Mouse (Mus musculus) myocyte (in vitro differentiated cells): ENCODE results near the gene Epb41. TPM values are rescaled to one million over a fixed set of nuclear protein-coding genes. Genes with fewer than 3 reads are reported as not detected.

Experiments
- H3K27me3 ChIP-seq: one replicate; pipeline ENCODE4 v1.6.1; 2011; ENCODE audit not compliant: control insufficient read depth, insufficient read depth, insufficient read length
- H3K36me3 ChIP-seq: one replicate; pipeline ENCODE4 v1.6.1; 2011; ENCODE audit not compliant: control insufficient read depth, insufficient read depth
- H3K4me2 ChIP-seq: one replicate; pipeline ENCODE4 v1.6.1; 2011; ENCODE audit warnings: low read depth, control low read depth
- H3K4me3 ChIP-seq: one replicate; pipeline ENCODE4 v1.5.1; 2011; ENCODE audit warnings: mild to moderate bottlenecking, control low read depth, moderate library complexity
- H3K79me2 ChIP-seq: one replicate; pipeline ENCODE4 v1.6.1; 2011; ENCODE audit not compliant: control insufficient read depth, insufficient read depth
- H3ac ChIP-seq: one replicate; pipeline ENCODE4 v1.6.1; 2011; ENCODE audit not compliant: control insufficient read depth, insufficient read length
- CEBPB ChIP-seq: IDR thresholded peaks from 2 replicates; pipeline ENCODE4 v1.6.1; 2011; ENCODE audit warnings: mild to moderate bottlenecking, moderate library complexity; ENCODE audit not compliant: poor library complexity, insufficient read depth, severe bottlenecking
- E2F4 ChIP-seq: IDR thresholded peaks from one replicate; pipeline ENCODE4 v1.6.1; 2011; ENCODE audit warnings: mild to moderate bottlenecking, control low read depth, moderate library complexity; ENCODE audit not compliant: insufficient read depth
- MAX ChIP-seq: IDR thresholded peaks from one replicate; pipeline ENCODE4 v1.6.1; 2011; ENCODE audit warnings: low read depth, mild to moderate bottlenecking, control low read depth
- MYOD1 ChIP-seq, 3 experiments: IDR thresholded peaks; one replicate each; pipeline ENCODE4 v1.6.1; 2011; ENCODE audit warnings: control low read depth in 2 of 3, low read depth in 2 of 3, mild to moderate bottlenecking in 2 of 3, moderate library complexity in 1 of 3; ENCODE audit not compliant: insufficient read length in 2 of 3, control insufficient read depth in 1 of 3
- MYOG ChIP-seq, 3 experiments: IDR thresholded peaks; one replicate each; pipeline ENCODE4 v1.6.1; 2011; ENCODE audit warnings: control low read depth in 2 of 3, low read depth in 2 of 3, mild to moderate bottlenecking in 2 of 3; ENCODE audit not compliant: insufficient read length in 2 of 3, control insufficient read depth in 1 of 3, insufficient read depth in 1 of 3
- POLR2A ChIP-seq: IDR thresholded peaks from one replicate; pipeline ENCODE4 v1.6.1; 2011; ENCODE audit warnings: low read depth, mild to moderate bottlenecking, control low read depth, moderate library complexity; ENCODE audit not compliant: insufficient read length
- POLR2AphosphoS2 ChIP-seq: IDR thresholded peaks from one replicate; pipeline ENCODE4 v1.6.1; 2011; ENCODE audit warnings: low read depth, control low read depth; ENCODE audit not compliant: insufficient read length
- REST ChIP-seq: IDR thresholded peaks from one replicate; pipeline ENCODE4 v1.6.1; 2011; ENCODE audit warnings: mild to moderate bottlenecking, control low read depth, moderate library complexity; ENCODE audit not compliant: insufficient read depth, insufficient read length
- SRF ChIP-seq: IDR thresholded peaks from one replicate; pipeline ENCODE4 v1.6.1; 2011; ENCODE audit warnings: low read depth; ENCODE audit not compliant: control insufficient read depth, insufficient read length
- TCF12 ChIP-seq: IDR thresholded peaks from one replicate; pipeline ENCODE4 v1.6.1; 2011; ENCODE audit warnings: mild to moderate bottlenecking, control low read depth; ENCODE audit not compliant: poor library complexity, insufficient read depth, severe bottlenecking
- TCF3 ChIP-seq: IDR thresholded peaks from one replicate; pipeline ENCODE4 v1.6.1; 2011; ENCODE audit warnings: low read depth, control low read depth; ENCODE audit not compliant: insufficient read length
- USF1 ChIP-seq: IDR thresholded peaks from one replicate; pipeline ENCODE4 v1.6.1; 2011; ENCODE audit warnings: low read depth, mild to moderate bottlenecking, control low read depth, moderate library complexity
- polyA plus RNA-seq: library from polyadenylated mRNA; unstranded; fragments of >200 nt; fragmentation: generic; extraction: Trizol; gene quantifications from one replicate; pipeline ENCODE4 v1.2.1, GENCODE M21; 2012; ENCODE audit warnings: missing spikeins

The Epb41 gene
- polyA plus RNA-seq, 1 experiment, result 4.8 TPM

DNA sequence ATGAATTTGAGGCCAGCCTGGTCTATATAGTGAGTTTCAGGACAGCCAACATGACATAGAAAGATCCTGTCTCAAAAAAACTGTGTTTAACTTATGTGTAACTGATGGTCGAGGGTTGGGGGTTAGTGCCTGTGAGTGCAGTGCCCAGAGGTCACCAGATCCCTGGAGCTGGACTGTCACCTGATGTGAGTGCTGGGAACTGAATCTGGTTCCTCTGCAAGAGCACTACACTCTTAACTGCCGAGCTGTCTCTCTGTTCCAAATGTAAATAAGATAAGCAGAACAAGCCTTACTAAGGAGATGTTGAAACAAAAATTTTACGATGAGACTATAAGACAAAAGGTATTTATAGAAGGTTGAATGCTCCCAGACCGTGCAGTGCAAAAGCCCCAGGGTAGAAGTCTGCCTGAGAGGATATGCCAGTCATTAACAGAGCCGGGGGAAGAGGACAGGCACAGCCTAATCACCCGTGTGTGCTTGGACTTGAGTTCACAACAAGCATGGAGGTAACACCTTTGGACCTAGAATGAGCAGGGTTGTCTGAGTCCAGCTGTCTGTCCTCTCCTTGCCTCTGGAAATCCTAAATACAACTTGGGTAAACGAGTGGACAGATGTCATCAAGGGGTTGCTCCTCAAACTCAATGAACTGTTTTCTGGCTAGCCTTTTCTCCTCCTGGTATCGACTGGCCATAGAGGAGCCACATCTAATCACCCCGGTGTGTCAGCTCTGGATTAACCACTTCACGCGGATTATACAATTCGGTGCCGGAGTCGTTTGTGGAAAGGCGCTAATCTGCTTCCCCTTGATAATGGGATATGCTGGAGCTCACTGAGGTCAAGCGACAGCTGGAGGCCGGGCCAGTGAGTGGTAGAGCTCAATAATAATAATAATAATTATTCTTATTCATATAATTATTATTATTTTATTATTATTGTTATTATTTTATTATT is 11.9 kb downstream of the Epb41 start:
- Histone ChIP-seq H3K36me3 (no peaks in the 10 kb centered on the region), H3K79me2 (no peaks in the 10 kb centered on the region), H3K27me3 (peaks cover 3% of the 10 kb centered on the region), H3ac (no peak overlapping the region), H3K4me3 (no peak overlapping the region), H3K4me2 (no peak overlapping the region)
- no peak for TF ChIP-seq REST
- TF ChIP-seq TCF3, result no peak
- TF ChIP-seq MYOG (IDR thresholded peaks at IDR 0.05; ENCODE audit: control insufficient read depth in 1 of 3, insufficient read depth in 1 of 3, insufficient read length in 2 of 3, low read depth in 2 of 3), result no peak
- TF ChIP-seq POLR2AphosphoS2, result no peak
- no peak for TF ChIP-seq CEBPB

DNA sequence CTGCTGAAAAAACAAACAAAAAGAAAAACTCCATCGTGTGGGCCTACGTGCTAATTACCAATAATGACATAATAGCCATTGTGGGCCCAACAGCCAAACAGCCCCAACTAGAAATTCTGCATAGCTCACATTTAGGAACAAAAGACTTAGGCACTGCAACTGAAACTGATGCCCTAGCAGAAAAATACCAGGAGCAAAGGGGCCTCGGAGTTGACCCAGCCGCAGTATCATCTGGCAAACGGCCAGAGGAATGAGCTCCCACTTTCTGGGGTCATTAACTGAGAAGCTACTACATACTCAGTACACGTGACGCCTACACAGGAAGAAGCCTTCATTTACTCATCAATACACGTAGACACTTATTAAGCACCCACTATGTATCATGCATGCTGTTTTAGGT is 12.8 kb downstream of the Epb41 start:
- H3K4me3 ChIP-seq, result no peak overlapping the region
- TF ChIP-seq MAX, result no peak
- TF ChIP-seq E2F4, result no peak
- TF ChIP-seq POLR2A, result no peak
- TF ChIP-seq POLR2AphosphoS2, result no peak
- no peak for TF ChIP-seq TCF12
- no peak for TF ChIP-seq CEBPB
- no peak for TF ChIP-seq TCF3
- no peak for TF ChIP-seq USF1
- TF ChIP-seq SRF, result no peak
- no peak for TF ChIP-seq MYOG (IDR thresholded peaks at IDR 0.05; ENCODE audit: control insufficient read depth in 1 of 3, insufficient read depth in 1 of 3, insufficient read length in 2 of 3, low read depth in 2 of 3)
- no peak for TF ChIP-seq REST
- no peak for TF ChIP-seq MYOD1 (IDR thresholded peaks at IDR 0.05; ENCODE audit: control insufficient read depth in 1 of 3, insufficient read length in 2 of 3, low read depth in 2 of 3)
- no peaks in the 10 kb centered on the region for H3K79me2 ChIP-seq
- H3ac ChIP-seq, result no peak overlapping the region
- H3K36me3 ChIP-seq, result no peaks in the 10 kb centered on the region
- H3K4me2 ChIP-seq, result no peak overlapping the region
- peaks cover 3% of the 10 kb centered on the region for H3K27me3 ChIP-seq

DNA sequence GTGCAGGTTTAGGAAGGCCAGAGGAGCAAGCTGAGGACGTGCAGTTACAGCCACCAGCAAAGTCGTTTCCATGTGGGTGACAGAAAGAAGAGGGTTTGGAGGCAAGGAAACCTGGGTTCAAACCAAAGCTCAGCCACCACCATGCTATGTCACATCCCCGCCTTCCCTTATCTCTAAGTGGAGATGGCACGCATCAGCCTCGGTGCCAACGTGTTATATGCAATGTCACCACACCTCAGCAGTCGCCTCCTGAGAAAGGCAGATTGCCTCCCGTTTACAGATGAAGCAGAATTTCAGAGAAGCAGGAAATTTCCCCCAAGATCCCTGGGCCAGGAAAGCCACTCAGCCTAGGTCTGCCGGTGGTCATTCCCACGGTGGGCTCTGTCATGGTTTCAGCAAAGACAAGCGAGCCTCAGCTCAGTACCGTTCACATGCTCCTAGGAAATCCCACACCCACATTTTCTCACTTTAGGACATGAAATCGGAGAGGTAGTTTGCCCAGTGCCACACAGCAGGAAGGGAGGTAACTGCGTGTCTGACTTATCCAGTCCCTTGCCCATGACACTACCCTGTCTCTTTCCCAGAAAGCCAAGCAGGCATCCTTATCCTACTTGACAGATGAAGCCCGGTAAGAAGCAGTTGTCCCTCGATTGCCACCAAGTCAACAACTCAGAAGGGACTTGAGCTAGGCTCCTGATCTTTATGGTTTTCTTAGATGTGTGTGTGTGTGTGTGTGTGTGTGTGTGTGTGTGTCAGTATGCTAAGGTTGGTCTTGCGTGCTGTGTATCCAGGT is 14.9 kb downstream of the Epb41 start:
- TF ChIP-seq POLR2A, result no peak
- no peak for TF ChIP-seq SRF
- TF ChIP-seq USF1, result no peak
- TF ChIP-seq TCF3, result no peak
- TF ChIP-seq REST, result no peak
- TF ChIP-seq MYOD1 (IDR thresholded peaks at IDR 0.05; ENCODE audit: control insufficient read depth in 1 of 3, insufficient read length in 2 of 3, low read depth in 2 of 3), result no peak
- no peak for TF ChIP-seq MYOG (IDR thresholded peaks at IDR 0.05; ENCODE audit: control insufficient read depth in 1 of 3, insufficient read depth in 1 of 3, insufficient read length in 2 of 3, low read depth in 2 of 3)
- TF ChIP-seq E2F4, result no peak
- TF ChIP-seq CEBPB, result no peak

DNA sequence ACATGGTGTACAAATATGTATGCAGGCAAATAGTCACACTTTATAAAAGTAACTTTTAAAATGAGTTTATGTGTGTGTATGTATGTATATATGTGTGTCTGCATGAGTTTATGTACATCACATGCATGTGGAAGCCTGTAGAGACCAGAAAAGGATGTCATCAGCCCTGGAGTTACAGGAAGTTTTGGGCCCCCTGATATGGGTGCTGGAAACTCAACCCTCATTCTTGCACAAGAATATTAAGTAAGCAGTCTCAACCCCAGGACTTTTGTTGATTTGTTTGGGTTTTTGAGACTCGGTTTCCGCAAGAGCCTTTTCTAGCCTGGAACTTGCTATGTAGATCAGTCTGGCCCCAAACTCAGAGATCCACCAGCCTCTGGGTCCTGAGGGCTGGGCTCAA is 15.6 kb downstream of the Epb41 start:
- TF ChIP-seq POLR2AphosphoS2 (no peak), REST (no peak), CEBPB (no peak), MYOD1 (IDR thresholded peaks at IDR 0.05; ENCODE audit: control insufficient read depth in 1 of 3, insufficient read length in 2 of 3, low read depth in 2 of 3) (no peak), E2F4 (no peak), USF1 (no peak), MAX (no peak), SRF (no peak), TCF12 (no peak), POLR2A (no peak), TCF3 (no peak), MYOG (IDR thresholded peaks at IDR 0.05; ENCODE audit: control insufficient read depth in 1 of 3, insufficient read depth in 1 of 3, insufficient read length in 2 of 3, low read depth in 2 of 3) (no peak)
- Histone ChIP-seq H3ac (no peak overlapping the region), H3K4me3 (no peak overlapping the region), H3K36me3 (no peaks in the 10 kb centered on the region), H3K79me2 (no peaks in the 10 kb centered on the region), H3K27me3 (peaks cover 3% of the 10 kb centered on the region), H3K4me2 (no peak overlapping the region)

More for the DNA sequence above, 14.9 kb downstream of the Epb41 start:
- H3K79me2 ChIP-seq, result no peaks in the 10 kb centered on the region
- H3K4me3 ChIP-seq, result no peak overlapping the region
- no peak overlapping the region for H3ac ChIP-seq
- H3K36me3 ChIP-seq, result no peaks in the 10 kb centered on the region
- H3K27me3 ChIP-seq, result peaks cover 3% of the 10 kb centered on the region
- no peak overlapping the region for H3K4me2 ChIP-seq
